Mouse (Mus musculus) NIH3T3 (cell line): ENCODE data around the gene Calm4.
"Not testable (repeated sequence)": the region's sequence is repeated elsewhere in the genome, so short reads cannot be mapped to it uniquely, and the experiment has no call there.

ENCODE experiments used
- DNase-seq: peaks from one replicate; pipeline ENCODE4 v3.0.0-alpha.2; 2012; ENCODE audit warnings: low read depth

Gene Calm4

GRCm38 (mm10) chr13:3837312-3837807 lies at the start of gene Calm4:
TSS of gene Calm4 (plus strand) at chr13:3837757.
- DNase-seq = not testable (repeated sequence)

GRCm38 (mm10) chr13:3788588-3788987 lies 49.0 kb upstream of the Calm4 start:
- DNase-seq = no peak

GRCm38 (mm10) chr13:3789531-3789930 lies 48.0 kb upstream of the Calm4 start:
- DNase-seq = peak; percentile 50

GRCm38 (mm10) chr13:3796649-3797048 lies 40.9 kb upstream of the Calm4 start:
- no peak for DNase-seq

GRCm38 (mm10) chr13:3798751-3799150 lies 38.8 kb upstream of the Calm4 start:
- no peak for DNase-seq

- no peak for DNase-seq
These were observed 38.2 kb upstream of the Calm4 start for GRCm38 (mm10) chr13:3799386-3799785.

GRCm38 (mm10) chr13:3804186-3804585 lies 33.4 kb upstream of the Calm4 start, which contains the start of gene Calml3:
TSS of gene Calml3 (minus strand) at chr13:3804316.
- DNase-seq = no peak

GRCm38 (mm10) chr13:3805132-3805531 lies 32.4 kb upstream of the Calm4 start:
- DNase-seq = no peak

GRCm38 (mm10) chr13:3805638-3806037 lies 31.9 kb upstream of the Calm4 start:
- DNase-seq = no peak

GRCm38 (mm10) chr13:3807131-3807827 lies 30.3 kb upstream of the Calm4 start:
- peak; percentile 42 for DNase-seq

- DNase-seq = peak; percentile 36
These were observed 19.4 kb upstream of the Calm4 start for GRCm38 (mm10) chr13:3818012-3818739.

- DNase-seq = no peak
These were observed 18.8 kb upstream of the Calm4 start for GRCm38 (mm10) chr13:3818740-3819076.

- peak; percentile 64 for DNase-seq
These were observed 15.5 kb upstream of the Calm4 start for GRCm38 (mm10) chr13:3822105-3822504.

GRCm38 (mm10) chr13:3825726-3826125 lies 11.8 kb upstream of the Calm4 start:
- DNase-seq = no peak

GRCm38 (mm10) chr13:3831546-3831945 lies 6.0 kb upstream of the Calm4 start:
- no peak for DNase-seq

- DNase-seq = no peak
These were observed 5.6 kb upstream of the Calm4 start for GRCm38 (mm10) chr13:3831994-3832393.

- DNase-seq = no peak
These were observed 5.1 kb upstream of the Calm4 start for GRCm38 (mm10) chr13:3832450-3832849.

GRCm38 (mm10) chr13:3833644-3834043 lies 3.9 kb upstream of the Calm4 start:
- DNase-seq = not testable (repeated sequence)

- DNase-seq = not testable (repeated sequence)
These were observed 3.1 kb downstream of the Calm4 start for GRCm38 (mm10) chr13:3840662-3841061.

GRCm38 (mm10) chr13:3850330-3850729 lies 12.8 kb downstream of the Calm4 start:
- no peak for DNase-seq

- DNase-seq = not testable (repeated sequence)
These were observed 16.2 kb downstream of the Calm4 start, which contains the start of gene Calm5 for GRCm38 (mm10) chr13:3853648-3854333. TSS of gene Calm5 (plus strand) at chr13:3854173.

- no peak for DNase-seq
These were observed 17.3 kb downstream of the Calm4 start for GRCm38 (mm10) chr13:3854856-3855255.

- DNase-seq = no peak
These were observed 18.7 kb downstream of the Calm4 start for GRCm38 (mm10) chr13:3856252-3856651.
